Mouse (Mus musculus) kidney, postnatal 36 days (tissue): ENCODE results near the gene Cdkl3.
"Not testable (repeated sequence)": the region's sequence is repeated elsewhere in the genome, so short reads cannot be mapped to it uniquely, and the experiment has no call there.

Experiments
- DNase-seq, 2 experiments: peaks; one replicate each; pipeline ENCODE4 v3.0.0; 2021 to 2022; ENCODE audit warnings: mixed read lengths in 2 of 2

Cdkl3 gene

DNA sequence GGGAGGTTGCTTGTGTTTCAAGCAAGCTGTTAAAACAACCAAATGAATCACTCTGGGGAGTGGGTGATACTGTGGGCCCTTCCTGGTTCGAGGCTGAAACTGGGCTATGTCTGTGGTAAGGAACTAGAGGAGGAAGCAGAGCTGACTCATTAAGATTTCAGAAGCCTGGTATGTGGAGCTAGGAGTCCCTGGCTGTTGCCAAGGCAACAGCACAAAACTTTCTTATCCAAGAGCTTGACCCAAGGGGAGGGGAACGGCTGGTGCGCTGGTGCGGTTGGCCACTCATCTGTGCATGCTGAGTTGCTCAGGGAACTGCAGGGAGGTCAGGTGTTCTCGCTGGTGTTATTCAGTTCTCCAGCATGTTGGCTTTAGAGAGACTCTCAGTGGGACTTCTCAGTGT is 76.0 kb downstream of the Cdkl3 start:
- peak in 1 of 2 experiments; percentile 36 for DNase-seq

DNA sequence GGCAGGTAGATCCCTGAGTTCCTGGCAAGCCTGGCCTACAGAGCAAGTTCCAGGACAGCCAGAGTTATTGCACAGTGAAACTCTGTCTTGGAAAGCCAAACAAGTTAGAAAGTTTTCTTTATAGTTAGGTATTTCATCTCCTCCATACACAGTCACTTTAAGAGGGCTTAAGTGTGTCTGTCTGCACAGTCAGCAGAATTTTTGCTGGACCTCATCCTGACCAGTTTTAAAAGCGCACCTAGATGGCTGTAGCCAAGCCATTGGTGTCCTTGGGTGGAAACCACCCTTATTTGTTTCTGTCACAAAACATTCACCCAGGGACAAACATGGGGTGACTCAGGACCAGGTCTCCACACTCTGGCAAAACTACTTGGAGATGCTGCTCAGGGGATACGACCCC is 76.6 kb downstream of the Cdkl3 start:
- no peak for DNase-seq

DNA sequence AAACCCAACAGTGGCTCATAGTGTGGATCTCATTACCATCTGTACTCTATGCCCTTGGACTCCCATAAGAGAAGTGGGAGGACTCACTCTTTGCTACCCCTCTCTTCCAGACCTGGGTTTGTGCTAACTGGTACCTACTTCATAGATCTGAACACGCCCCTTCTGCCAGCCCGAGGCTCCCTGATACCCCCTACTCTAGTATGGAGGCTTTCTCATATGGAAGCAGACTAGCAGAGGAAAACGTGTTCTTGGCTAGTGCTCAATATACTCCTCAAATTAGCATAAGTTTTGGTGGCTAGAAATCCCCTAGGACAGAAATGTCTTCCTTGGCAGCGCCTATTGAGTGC is 81.8 kb downstream of the Cdkl3 start:
- DNase-seq, result no peak

DNA sequence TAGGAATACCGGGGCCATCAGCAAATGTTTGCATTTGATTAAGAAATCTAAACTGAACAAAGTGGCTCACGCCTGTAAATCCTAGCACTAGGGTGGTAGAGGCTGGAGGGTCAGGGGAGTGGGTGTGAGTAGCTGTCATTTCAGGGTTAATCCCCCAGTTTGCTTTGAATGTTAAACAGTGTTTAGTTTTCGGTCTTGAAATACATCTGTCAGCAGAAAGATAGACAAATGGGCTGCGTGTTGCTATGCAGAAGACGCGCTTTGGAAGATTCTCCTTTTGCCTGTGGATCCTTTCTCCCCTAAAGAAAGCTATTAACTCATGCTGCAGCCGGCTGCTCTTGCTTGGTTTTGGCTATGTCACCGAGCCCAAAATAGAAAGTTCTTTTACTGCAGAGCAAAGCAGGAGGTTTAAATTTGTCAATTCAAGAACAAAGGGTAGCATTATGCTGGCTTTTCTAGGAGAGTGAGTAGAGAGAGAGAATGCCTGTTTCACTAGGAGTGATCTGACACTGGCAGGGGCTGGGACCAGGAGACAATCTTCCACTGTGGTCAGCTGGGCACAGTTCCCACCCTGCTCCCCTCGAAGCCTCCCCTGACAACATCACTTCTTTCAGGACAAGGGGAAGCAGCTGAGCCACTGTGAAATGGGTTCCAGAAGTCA is 82.3 kb downstream of the Cdkl3 start:
- no peak for DNase-seq

DNA sequence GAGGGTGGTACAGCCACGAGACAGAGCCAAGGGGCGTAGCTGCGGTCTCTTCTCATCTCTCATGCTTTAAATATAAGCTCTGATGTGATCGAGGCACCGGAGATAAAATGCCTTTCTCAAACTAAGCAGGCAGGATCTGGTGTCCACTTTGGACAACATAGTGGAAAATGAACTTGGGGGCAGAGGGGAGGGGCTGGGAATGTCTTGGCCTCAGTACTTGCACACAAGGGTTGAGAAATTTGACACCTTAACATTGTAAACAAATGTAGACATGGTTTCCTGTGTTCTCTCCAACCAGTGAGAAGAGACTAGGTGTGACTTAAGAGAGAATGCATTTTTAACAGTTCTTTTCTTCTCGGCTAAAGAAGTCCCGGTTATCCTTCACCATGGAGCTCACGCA is 85.3 kb downstream of the Cdkl3 start:
- no peak for DNase-seq

DNA sequence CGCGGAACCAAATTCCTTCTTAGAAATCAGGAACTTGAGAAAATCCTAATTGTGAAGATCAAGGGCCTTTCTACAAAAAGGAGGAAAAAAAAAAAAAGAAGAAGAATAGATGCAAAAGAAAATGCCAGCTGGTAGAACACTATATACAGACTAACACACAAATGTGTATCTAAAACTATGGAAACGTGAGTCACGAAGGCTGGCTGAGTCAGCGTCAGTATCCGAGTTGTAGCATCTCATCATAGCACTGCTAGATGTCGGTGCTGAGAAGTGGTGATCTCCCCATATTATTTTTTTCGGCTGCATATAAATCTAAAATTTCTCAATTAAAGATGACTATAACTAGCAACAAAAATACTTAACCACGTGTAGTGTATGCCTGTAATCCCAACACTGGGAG is 87.2 kb downstream of the Cdkl3 start:
- no peak for DNase-seq

DNA sequence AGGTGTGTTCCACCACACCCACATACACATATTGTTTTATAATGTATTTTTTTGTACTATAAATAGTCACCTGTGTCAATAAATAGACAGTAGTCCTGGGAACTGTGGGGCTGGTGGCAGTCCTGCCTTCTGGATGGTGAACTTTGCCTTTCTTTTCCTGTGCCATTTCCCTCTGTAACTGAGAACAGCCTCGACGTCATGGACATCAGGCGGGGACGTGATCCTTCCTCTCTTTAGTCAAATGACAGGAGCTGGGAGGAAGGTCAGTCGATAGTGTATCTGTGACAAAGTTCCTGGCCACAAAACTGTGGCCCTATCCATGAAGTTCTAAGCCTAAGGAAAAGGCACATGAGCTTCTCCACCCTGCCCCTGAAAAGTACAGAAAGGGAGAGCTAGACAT is 90.5 kb downstream of the Cdkl3 start:
- DNase-seq, result no peak

DNA sequence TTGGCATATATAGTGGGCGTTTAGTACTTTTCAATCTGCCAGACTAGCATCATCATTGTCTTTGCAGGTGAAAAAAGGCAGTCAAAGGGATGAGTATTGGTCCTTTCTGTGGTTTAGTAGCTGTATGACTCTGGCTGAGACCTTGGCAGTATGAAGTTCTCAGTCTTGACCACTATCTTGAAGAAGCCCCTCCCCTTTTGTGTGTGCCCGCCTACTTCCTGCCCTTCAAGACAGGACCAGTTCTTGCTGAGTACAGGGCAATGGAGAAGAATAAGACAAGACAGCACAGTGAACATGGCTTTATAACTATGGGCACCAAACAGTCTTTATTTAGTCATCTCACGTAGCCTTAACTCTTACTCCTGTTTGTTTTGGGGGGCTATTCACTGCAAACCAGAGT is 93.0 kb downstream of the Cdkl3 start:
- DNase-seq, result no peak

DNA sequence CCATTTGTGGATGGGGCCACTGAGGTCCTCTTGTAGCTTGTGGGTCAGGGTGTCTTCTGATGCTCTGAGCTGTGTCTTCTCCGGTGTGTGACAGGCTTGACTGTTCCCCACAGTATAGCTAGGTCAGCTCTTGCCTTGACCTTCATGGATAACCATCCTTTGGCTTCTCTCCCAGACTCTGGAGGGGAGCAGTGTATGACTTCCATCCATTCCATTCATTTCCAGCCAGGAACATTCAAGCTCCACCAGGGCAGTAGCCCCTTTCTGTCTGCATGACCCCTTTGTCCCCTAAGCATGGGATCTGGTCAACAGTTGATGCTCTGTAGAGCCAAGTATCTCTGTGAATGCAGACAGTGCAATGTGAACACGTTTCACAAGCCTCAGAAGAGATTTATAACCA is 93.6 kb downstream of the Cdkl3 start:
- no peak for DNase-seq

DNA sequence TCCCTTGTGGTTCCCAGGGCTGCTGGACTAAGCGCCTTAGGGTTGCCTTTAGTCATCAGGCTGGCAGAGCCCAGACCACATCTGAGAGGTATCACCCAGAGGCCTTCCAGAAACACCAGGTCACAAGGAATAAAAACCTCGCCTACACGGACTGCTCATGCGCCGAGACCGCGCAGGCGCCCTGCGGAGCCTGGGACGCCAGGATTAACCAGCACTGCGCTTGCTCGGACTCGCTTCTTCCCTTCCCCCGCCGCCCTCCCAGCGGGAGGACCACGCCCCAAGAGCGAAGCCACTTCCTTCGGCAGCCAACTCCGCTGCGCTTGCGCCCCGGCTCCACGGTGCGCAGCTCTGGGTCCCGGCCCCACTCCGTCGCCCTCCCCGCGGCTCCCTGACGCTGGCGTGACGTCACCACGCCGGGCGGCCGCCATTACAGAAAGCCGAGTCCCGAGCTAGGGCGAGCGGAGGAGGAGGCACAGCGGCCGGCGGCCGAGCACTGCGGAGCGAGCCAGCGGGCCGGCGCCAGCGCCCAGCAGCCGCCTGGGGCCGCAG is 94.5 kb downstream of the Cdkl3 start, which contains the start of gene Ppp2ca:
TSS of gene Ppp2ca (plus strand) at position 284 of the 549 bp plus-strand sequence.
- DNase-seq, result peak; percentile 98 to 99

DNA sequence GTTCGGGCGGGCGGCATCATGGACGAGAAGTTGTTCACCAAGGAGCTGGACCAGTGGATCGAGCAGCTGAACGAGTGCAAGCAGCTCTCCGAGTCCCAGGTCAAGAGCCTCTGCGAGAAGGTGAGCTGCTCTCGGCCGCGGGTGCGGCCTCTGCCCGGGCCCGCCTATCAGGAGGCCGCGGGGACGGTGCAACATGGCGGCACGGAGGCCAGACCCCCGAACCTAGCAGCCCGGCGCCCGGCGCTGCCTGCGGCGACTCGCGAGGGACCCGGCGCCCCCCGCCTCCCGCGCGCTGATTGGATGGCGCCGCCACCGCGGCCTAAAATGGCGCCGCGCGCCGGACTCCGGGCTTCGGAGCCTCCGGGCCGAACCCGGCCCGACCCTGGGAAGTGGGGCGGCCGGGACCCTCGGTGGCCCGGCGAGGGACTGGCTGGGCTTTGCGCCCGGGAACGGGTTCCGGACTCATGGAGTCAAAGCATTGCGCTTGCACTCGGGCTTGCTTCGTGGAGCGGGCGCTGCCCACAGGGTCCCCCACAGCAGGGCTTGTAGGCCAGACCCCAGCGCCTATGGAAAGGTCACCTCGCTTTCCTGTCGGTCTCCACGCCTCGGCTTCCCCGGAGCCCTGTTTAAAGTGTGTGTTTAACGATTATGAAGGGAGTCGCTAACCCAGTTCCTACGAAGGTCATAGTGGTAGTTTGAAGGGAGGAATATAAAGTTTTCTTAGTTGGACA is 95.2 kb downstream of the Cdkl3 start:
- peak; percentile 47 to 83 for DNase-seq

DNA sequence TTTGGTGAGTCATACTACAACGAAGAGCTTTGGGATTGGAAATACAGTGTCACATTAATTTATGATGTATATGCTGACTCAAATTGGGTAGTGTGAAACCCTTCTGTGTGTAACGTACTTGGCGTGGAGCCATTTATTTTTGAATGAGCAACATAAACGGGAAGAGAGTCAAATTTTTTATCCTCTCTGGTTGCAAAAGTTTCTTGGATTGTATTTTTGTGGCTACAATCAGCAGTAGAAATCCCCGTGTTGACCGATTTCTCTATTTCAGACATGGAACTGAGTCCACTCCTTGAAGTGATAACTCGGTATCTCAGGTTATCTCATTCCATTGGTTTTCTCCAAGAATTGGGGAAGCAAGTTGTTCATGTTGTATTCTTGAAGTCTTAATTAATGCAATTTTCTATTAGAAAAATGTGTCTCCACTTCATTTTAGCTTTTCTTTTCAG is 95.8 kb downstream of the Cdkl3 start:
- no peak for DNase-seq

DNA sequence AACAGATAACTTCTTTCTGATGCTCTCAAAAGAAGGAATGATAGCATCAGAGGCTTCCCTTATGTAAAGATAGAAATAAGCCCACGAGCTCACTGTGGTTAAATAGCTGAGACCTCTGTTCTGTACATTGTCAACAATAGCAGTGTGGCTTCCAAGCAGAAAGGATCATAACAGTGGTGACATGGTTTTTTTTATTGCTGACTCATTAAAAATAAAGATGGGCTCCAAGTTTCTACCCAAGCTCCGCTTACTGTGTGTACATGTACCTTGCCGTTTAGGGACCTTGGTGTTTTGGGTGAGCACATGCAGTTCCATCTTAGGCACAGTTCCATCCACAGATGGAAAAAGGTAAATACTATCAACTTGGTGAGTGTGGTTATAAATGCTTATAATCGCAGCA is 99.0 kb downstream of the Cdkl3 start:
- DNase-seq, result no peak

DNA sequence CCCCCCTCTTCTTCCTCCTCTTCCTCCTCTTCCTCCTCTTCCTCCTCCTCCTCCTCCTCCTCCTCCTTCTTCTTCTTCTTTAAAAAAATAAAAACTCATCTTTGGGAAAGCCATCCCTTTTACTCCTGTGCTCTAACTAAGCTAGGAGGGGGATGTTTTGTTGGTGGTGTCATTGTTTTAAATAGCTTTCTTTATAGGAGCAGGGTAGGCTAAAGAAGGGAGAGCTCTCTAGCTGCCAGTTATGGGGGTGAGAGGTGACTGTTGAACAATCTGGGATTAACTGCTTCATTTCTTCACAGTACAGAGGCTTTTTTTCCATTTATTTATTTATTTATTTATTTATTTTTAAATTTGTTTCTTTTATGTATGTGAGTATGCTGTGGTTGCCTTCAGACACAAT is 101.5 kb downstream of the Cdkl3 start:
- no peak for DNase-seq

DNA sequence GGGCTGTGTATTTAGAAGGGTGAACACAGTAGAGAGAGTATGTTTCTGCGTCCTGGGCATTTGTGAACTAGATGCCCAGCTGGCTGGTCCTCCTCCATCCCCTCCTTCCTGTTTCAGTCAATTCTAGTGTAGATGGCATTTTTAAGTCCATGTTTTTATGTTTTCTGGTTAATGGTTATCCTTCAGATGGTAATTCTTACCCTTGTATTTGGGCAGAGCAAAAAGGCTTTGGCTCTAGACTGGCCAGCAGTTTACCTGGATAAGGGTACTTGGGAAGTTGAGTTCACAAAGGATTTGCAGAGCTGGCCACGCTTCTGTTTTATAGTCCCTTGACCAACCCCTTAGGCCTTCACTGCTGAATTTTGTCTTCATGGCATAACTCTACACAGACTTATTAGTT is 102.0 kb downstream of the Cdkl3 start:
- DNase-seq, result peak in 1 of 2 experiments; percentile 25

DNA sequence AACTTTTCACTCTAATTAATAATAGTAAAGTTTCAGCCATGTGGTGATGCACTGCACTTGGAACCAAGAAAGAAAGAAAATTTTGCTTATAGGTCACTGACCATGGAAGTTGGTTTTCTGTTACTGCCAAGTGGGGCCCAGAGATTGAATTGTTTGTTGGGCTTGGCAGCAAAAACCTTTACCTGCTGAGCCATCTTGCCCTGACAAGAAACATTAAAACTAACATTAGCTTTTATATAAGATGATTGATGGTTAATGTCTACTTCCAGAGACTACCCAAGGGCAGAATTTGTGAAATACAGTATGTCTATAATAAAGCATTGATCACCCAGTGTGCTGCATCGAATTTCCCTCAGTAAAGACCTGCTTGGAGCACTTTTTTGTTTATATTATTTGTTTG is 102.4 kb downstream of the Cdkl3 start:
- DNase-seq, result no peak

DNA sequence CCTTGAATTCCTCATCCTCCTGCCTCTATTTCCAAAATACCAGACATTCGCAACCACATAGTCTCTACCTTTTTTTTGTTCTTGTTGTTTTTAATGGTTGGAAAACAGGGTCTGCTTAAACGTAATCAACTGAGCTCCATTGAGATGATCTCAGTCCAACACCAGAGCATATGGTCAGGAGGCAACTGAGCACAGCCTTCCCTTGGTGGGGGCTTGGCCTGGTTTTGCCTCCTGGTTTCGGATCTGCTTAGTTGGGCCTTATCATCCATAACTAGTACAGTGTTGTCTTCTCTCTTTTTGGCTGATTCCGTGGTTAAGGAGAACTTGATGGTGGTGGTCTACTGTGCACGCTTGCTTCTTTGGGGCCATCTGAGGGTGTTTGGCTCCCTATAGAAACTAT is 104.8 kb downstream of the Cdkl3 start:
- no peak for DNase-seq

DNA sequence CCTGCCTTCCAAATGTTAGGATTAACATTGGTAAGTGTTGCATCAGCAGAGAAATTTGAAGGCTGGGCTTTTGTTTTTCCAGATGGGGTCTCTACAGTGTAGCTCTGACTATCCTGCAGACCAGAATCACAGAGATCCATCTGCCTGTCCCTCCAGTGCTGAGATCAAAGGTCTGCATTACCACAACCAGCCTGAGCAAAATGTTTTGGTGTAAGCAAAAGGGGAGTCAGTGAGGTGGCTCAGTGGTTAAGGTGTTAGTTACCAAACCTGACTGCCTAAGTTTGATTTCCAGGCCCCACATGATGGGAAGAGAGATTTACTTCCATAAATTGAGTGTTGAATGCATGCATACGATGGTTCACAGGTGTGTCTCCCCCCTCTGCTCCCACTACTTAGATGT is 105.4 kb downstream of the Cdkl3 start:
- no peak for DNase-seq

DNA sequence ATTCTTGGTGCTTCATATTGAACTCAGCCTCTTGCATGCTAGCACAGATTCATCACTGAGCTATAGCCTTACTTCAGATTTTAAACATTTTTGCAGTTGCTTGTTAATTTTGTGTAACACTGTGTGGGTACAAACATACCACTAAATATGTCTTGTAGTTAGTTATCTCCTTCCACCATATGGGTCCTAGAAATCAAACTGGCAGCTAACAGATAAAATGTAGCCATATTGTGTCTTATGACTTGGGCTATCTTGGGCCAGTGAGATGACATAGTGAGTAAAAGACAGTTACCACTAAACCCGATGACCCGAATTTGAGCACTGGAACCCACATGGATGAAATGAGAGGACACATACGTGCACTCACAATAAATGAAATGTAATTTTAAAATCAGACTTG is 111.5 kb downstream of the Cdkl3 start:
- DNase-seq, result no peak

DNA sequence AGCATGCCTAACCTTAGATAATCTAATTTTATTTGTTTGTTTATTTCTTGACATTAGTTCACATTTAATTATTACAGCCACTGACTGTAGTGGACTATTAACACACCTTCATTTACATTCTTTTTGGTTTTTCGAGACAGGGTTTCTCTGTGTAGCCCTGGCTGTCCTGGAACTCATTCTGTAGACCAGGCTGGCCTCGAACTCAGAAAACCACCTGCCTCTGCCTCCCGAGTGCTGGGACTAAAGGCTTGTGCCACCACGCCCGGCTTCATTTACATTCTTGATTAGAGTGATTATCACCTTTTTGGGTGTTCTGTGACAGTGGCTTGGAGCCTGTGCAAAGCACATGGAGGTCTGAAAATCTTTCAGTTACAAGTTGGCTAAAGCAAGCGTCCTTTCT is 112.1 kb downstream of the Cdkl3 start:
- DNase-seq, result not testable (repeated sequence)

DNA sequence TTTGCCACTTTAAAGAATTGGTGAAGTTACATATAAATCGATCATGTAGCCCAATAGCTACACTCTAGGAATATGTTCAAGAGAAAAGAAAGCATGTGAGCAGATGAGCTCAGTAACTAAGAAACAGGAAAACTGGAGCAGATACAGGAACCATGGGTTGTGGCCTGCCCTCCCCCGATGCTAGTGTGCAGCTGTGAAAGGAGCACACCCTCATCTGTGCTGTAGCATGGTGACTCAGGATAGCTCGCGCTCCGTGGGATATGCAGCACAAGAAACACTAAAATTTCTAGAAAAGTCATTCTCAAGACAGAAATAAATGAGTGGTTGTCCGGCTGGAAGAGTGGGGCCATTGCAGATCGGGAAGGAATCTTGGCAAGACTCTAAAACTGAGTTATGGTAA is 113.1 kb downstream of the Cdkl3 start:
- DNase-seq, result no peak

DNA sequence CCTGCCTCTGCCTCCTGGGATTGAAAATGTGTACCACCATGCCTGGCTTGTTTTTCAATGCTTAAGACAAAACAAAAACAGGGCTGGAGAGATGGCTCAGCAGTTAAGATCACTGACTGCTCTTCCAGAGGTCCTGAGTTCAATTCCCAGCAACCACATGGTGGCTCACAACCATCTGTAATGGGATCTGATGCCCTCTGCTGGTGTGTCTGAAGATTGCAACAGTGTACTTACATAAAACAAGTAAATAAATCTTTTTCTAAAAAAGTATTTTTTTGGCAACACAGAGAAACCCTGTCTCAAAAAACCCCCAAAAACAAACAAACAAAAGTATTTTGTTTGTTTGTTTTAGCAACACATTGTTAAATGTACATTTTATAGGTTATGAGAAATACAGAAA is 116.4 kb downstream of the Cdkl3 start:
- not testable (repeated sequence) for DNase-seq

DNA sequence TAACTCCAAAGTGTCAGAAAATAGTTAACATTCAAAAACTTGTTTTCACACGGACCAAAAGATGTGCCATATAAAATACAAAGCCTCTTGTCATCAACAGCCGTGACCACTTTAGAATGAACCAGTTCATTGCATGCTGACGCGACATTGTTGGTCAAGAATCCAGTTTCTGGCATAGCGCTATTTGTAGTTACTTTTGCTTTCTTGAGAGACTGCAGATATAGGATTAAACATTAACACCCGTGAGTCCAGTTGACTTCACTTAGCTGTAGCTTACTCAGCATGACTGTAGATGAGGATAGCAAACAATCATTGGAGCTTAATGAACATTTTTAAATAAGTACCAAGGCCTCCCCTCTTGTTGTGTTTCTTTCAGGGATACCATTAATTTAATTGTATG is 118.0 kb downstream of the Cdkl3 start:
- peak in 1 of 2 experiments; percentile 67 for DNase-seq

DNA sequence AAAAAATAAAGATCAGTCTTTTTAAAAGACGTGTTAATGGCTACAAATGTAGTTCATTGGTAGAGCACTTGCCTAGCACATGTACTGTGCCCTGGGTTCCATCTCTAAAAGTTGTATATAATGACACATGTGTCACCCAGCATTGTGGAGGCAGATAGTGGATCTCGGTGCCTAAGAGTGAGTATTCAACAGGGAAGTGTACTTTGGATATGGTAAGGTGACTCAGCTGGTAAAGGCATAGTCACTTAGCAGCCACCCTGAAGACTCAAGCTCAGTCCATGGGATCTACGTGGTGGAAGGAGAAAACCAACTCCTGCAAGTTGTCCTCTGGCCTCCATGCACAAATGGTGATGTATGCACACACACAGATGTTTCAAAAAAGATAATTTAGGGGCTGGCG is 120.4 kb downstream of the Cdkl3 start:
- no peak for DNase-seq
